9 mouse cellular contexts compared by ENCODE assay signal in the genomic region with DNA sequence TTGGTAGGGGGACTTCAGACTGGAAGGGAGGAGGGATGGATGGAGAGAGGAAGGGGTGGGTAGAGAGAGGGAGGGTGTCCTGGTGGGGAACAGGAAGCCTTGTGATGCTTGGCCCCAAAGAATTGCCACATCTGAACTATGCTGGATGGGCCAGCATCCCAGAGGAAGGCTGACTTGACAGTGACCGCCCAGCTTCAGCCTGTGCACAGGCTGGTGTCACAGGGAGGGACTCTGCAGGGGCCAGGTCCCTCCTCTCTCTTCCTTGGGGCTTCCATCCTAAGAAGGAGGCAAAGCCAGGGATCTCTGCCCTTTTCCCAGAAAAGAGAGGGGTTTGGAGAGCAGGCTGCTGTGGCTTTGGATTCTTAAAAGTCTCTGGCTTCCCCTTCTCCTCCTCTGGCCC. TPM values are rescaled to one million over a fixed set of nuclear protein-coding genes. Genes with fewer than 3 reads are reported as not detected.
DNase-seq lines count a peak whose midpoint lies in the region; ATAC-seq and TF ChIP-seq lines count a peak whose summit lies in the region.
"Had no signal": no experiment of that assay in that cellular context is flagged by ENCODE, and none has a peak within 500 bp of the region (broad histone marks: within the 10 kb centered on the region; RNA-seq: fewer than 3 reads in every experiment).

No protein-coding gene starts in this region.

- H3K4me1 ChIP-seq in forebrain, embryonic 13.5 days = peaks cover 16% of the 10 kb centered on the region; the same call in 1 of the 2 replicates
- peaks cover 3% of the 10 kb centered on the region; the same call in 1 of the 2 replicates for H3K4me1 ChIP-seq in forebrain, embryonic 14.5 days (ENCODE audit: control insufficient read depth, insufficient read depth, low read length)
- H3K4me1 ChIP-seq in neural tube, embryonic 11.5 days (ENCODE audit: control insufficient read depth, insufficient read depth, low read length) = 0 out of 2 replicates have a peak, but pooled peaks cover 6% of the 10 kb centered on the region
- peaks cover 15% of the 10 kb centered on the region; the same call in 1 of the 2 replicates for H3K4me1 ChIP-seq in neural tube, embryonic 15.5 days
- H3K4me1 ChIP-seq in hindbrain, postnatal 0 days (ENCODE audit: insufficient read depth, low read length) = peaks cover 5% of the 10 kb centered on the region; the same call in 1 of the 2 replicates
- H3K4me1 ChIP-seq in small intestine, adult 2 months (ENCODE audit: control insufficient read depth, insufficient read depth, insufficient read length, low read length) = peaks cover 13% of the 10 kb centered on the region; the same call in 1 of the 2 replicates

- 0 out of 2 replicates have a peak overlapping the region, but pooled peaks have one; percentile 30 for H3K9ac ChIP-seq in forebrain, embryonic 13.5 days
- no peak overlapping the region for H3K9ac ChIP-seq in forebrain, embryonic 14.5 days (ENCODE audit: low read length)
- 0 out of 2 replicates have a peak overlapping the region, but pooled peaks have one; percentile 18 for H3K9ac ChIP-seq in neural tube, embryonic 11.5 days (ENCODE audit: low read length)
- no peak overlapping the region for H3K9ac ChIP-seq in neural tube, embryonic 15.5 days (replicated peaks)
- no peak overlapping the region for H3K9ac ChIP-seq in hindbrain, postnatal 0 days (replicated peaks; ENCODE audit: low read length)

- H3K4me2 ChIP-seq in forebrain, embryonic 13.5 days = no peak overlapping the region
- H3K4me2 ChIP-seq in forebrain, embryonic 14.5 days (ENCODE audit: low read length) = no peak overlapping the region
- 0 out of 2 replicates have a peak overlapping the region, but pooled peaks have one; percentile 6 for H3K4me2 ChIP-seq in neural tube, embryonic 11.5 days (ENCODE audit: low read depth)
- no peak overlapping the region for H3K4me2 ChIP-seq in neural tube, embryonic 15.5 days
- H3K4me2 ChIP-seq in hindbrain, postnatal 0 days (ENCODE audit: low read depth, low read length) = no peak overlapping the region

- 0 out of 2 replicates have a peak, but pooled peaks cover 5% of the 10 kb centered on the region for H3K27me3 ChIP-seq in forebrain, embryonic 13.5 days
- no peaks in the 10 kb centered on the region for H3K27me3 ChIP-seq in forebrain, embryonic 14.5 days (replicated peaks; ENCODE audit: control insufficient read depth, insufficient read depth, low read length)
- H3K27me3 ChIP-seq in neural tube, embryonic 11.5 days (ENCODE audit: control insufficient read depth, insufficient read depth, low read length) = no peaks in the 10 kb centered on the region
- H3K27me3 ChIP-seq in neural tube, embryonic 15.5 days (replicated peaks) = no peaks in the 10 kb centered on the region
- no peaks in the 10 kb centered on the region for H3K27me3 ChIP-seq in hindbrain, postnatal 0 days (ENCODE audit: insufficient read depth, low read length)
- no peaks in the 10 kb centered on the region for H3K27me3 ChIP-seq in small intestine, adult 2 months (ENCODE audit: control insufficient read depth, insufficient read depth, low read length)

- TF ChIP-seq CTCF in hindbrain, postnatal 0 days (IDR thresholded peaks at IDR 0.05; ENCODE audit: low read depth) = no peak
- no peak for TF ChIP-seq CTCF in small intestine, adult 2 months (IDR thresholded peaks at IDR 0.05; ENCODE audit: extremely low read depth, insufficient read length, insufficient replicate concordance, low read depth, low read length)

- 75% methylated on average over 1 of the region's 1 CpGs for WGBS in forebrain, embryonic 13.5 days
- 90% methylated on average over 1 of the region's 1 CpGs for WGBS in forebrain, embryonic 14.5 days
- WGBS in neural tube, embryonic 11.5 days = 70% methylated on average over 1 of the region's 1 CpGs
- WGBS in neural tube, embryonic 15.5 days = 94% methylated on average over 1 of the region's 1 CpGs
- 57% methylated on average over 1 of the region's 1 CpGs for WGBS in hindbrain, postnatal 0 days
- WGBS in small intestine, adult 2 months = 72% methylated on average over 1 of the region's 1 CpGs

- DNase-seq in forebrain, embryonic 14.5 days (ENCODE audit: low spot score) = no peak
- DNase-seq in neural tube, embryonic 11.5 days (ENCODE audit: low spot score) = no peak
- no peak for DNase-seq in hindbrain, postnatal 0 days (ENCODE audit: low spot score)
- DNase-seq in layer of hippocampus, postnatal 36 days = no peak
- DNase-seq: B cell, adult 2 months had no signal

- no peak for ATAC-seq in forebrain, embryonic 13.5 days
- no peak for ATAC-seq in forebrain, embryonic 14.5 days
- no peak for ATAC-seq in neural tube, embryonic 11.5 days (ENCODE audit: insufficient read depth, low FRiP score, low TSS enrichment)
- ATAC-seq in neural tube, embryonic 15.5 days (ENCODE audit: low FRiP score) = no peak
- ATAC-seq in hindbrain, postnatal 0 days = 0 out of 2 replicates have a peak, but pooled peaks have one; percentile 21
- no peak for ATAC-seq in activated CD4-positive, CD25-positive, alpha-beta regulatory T cell, adult 4 months

- TF ChIP-seq POLR2A in small intestine, adult 2 months (IDR thresholded peaks at IDR 0.05; ENCODE audit: low read depth, low read length) = no peak

- H3K36me3 ChIP-seq in forebrain, embryonic 13.5 days (ENCODE audit: poor library complexity, severe bottlenecking) = no peaks in the 10 kb centered on the region
- H3K36me3 ChIP-seq in forebrain, embryonic 14.5 days (ENCODE audit: control insufficient read depth, insufficient read depth, low read length) = no peaks in the 10 kb centered on the region
- no peaks in the 10 kb centered on the region for H3K36me3 ChIP-seq in neural tube, embryonic 11.5 days (ENCODE audit: control insufficient read depth, insufficient read depth, low read length)
- H3K36me3 ChIP-seq in neural tube, embryonic 15.5 days = no peaks in the 10 kb centered on the region
- no peaks in the 10 kb centered on the region for H3K36me3 ChIP-seq in hindbrain, postnatal 0 days (ENCODE audit: insufficient read depth, low read length)
- H3K36me3 ChIP-seq in small intestine, adult 2 months (ENCODE audit: control insufficient read depth, insufficient read depth, low read length) = no peaks in the 10 kb centered on the region

- H3K27ac ChIP-seq in forebrain, embryonic 13.5 days = no peak overlapping the region
- H3K27ac ChIP-seq in forebrain, embryonic 14.5 days (ENCODE audit: low read depth, low read length) = no peak overlapping the region
- H3K27ac ChIP-seq in neural tube, embryonic 11.5 days (ENCODE audit: low read depth, low read length) = no peak overlapping the region
- no peak overlapping the region for H3K27ac ChIP-seq in neural tube, embryonic 15.5 days (replicated peaks)
- H3K27ac ChIP-seq in hindbrain, postnatal 0 days = 0 out of 2 replicates have a peak overlapping the region, but pooled peaks have one; percentile 34
- H3K27ac ChIP-seq in small intestine, adult 2 months (ENCODE audit: insufficient read depth, low read depth, low read length) = 0 out of 2 replicates have a peak overlapping the region, but pooled peaks have one; percentile 32

- no peaks in the 10 kb centered on the region for H3K9me3 ChIP-seq in forebrain, embryonic 13.5 days (replicated peaks)
- no peaks in the 10 kb centered on the region for H3K9me3 ChIP-seq in forebrain, embryonic 14.5 days (replicated peaks; ENCODE audit: control insufficient read depth, low read length)
- H3K9me3 ChIP-seq in neural tube, embryonic 11.5 days (ENCODE audit: control insufficient read depth, low read length) = no peaks in the 10 kb centered on the region
- no peaks in the 10 kb centered on the region for H3K9me3 ChIP-seq in neural tube, embryonic 15.5 days (replicated peaks)
- no peaks in the 10 kb centered on the region for H3K9me3 ChIP-seq in hindbrain, postnatal 0 days (ENCODE audit: low read length)

- H3K4me3 ChIP-seq in forebrain, embryonic 13.5 days = no peak overlapping the region
- H3K4me3 ChIP-seq in forebrain, embryonic 14.5 days (ENCODE audit: low read depth, low read length) = no peak overlapping the region
- no peak overlapping the region for H3K4me3 ChIP-seq in neural tube, embryonic 11.5 days (ENCODE audit: low read depth, low read length)
- H3K4me3 ChIP-seq in neural tube, embryonic 15.5 days (replicated peaks) = no peak overlapping the region
- no peak overlapping the region for H3K4me3 ChIP-seq in hindbrain, postnatal 0 days (ENCODE audit: low read length)
- no peak overlapping the region for H3K4me3 ChIP-seq in small intestine, adult 2 months (ENCODE audit: low read depth, low read length)

RNA-seq across cellular contexts. Expression of a gene that starts 7.0 kb away (rescaled TPM):
- 36.0 and 38.8 TPM in 2 replicates for polyA plus RNA-seq in forebrain, embryonic 13.5 days (2015; fragmentation: Nextera tagmentation; extraction: Ambion mirVana)
- polyA plus RNA-seq in forebrain, embryonic 14.5 days (2014; fragmentation: Nextera tagmentation; extraction: Ambion mirVana) = 62.9 and 71.7 TPM in 2 replicates
- polyA plus RNA-seq in neural tube, embryonic 11.5 days (2014; fragmentation: Nextera tagmentation; extraction: Ambion mirVana) = 46.4 and 51.5 TPM in 2 replicates
- 84.6 and 86.6 TPM in 2 replicates for polyA plus RNA-seq in neural tube, embryonic 15.5 days (2015; fragmentation: Nextera tagmentation; extraction: Ambion mirVana)
- total RNA-seq in hindbrain, postnatal 0 days (2014; rRNA removed) = 164 and 170 TPM in 2 replicates
- polyA plus RNA-seq in hindbrain, postnatal 0 days (2015; fragmentation: Nextera tagmentation; extraction: Ambion mirVana) = 102 and 118 TPM in 2 replicates
- polyA plus RNA-seq in small intestine, adult 2 months (2012; rRNA removed) = 22.6 and 27.7 TPM in 2 replicates
- 10 to 100 TPM; 10.2 to 11.2 TPM for polyA plus RNA-seq in activated CD4-positive, CD25-positive, alpha-beta regulatory T cell, adult 4 months (2017; shearing (Covaris generic))
- total RNA-seq in layer of hippocampus, postnatal 36 days (2021) = 100 to 1,000 TPM; 187 to 191 TPM

RNA-seq across cellular contexts. Expression of a gene that starts 20.2 kb away (rescaled TPM):
- polyA plus RNA-seq in forebrain, embryonic 13.5 days (2015; fragmentation: Nextera tagmentation; extraction: Ambion mirVana) = 0.13 and 0.31 TPM in 2 replicates
- polyA plus RNA-seq in forebrain, embryonic 14.5 days (2014; fragmentation: Nextera tagmentation; extraction: Ambion mirVana) = 0.11 TPM in 2 replicates
- 0.28 and 0.39 TPM in 2 replicates for polyA plus RNA-seq in neural tube, embryonic 11.5 days (2014; fragmentation: Nextera tagmentation; extraction: Ambion mirVana)
- 0.18 and 0.37 TPM in 2 replicates for polyA plus RNA-seq in neural tube, embryonic 15.5 days (2015; fragmentation: Nextera tagmentation; extraction: Ambion mirVana)
- 0.31 and 1.2 TPM in 2 replicates for total RNA-seq in hindbrain, postnatal 0 days (2014; rRNA removed)
- polyA plus RNA-seq in hindbrain, postnatal 0 days (2015; fragmentation: Nextera tagmentation; extraction: Ambion mirVana) = 0.20 and 0.47 TPM in 2 replicates
- polyA plus RNA-seq in small intestine, adult 2 months (2012; rRNA removed) = 0.04 TPM in 1 of 2 replicates, not detected in the other
- under 1 TPM; 0.24 to 0.45 TPM for polyA plus RNA-seq in activated CD4-positive, CD25-positive, alpha-beta regulatory T cell, adult 4 months (2017; shearing (Covaris generic))
- 1 to 10 TPM; 1.2 to 1.4 TPM for total RNA-seq in layer of hippocampus, postnatal 36 days (2021)

RNA-seq across cellular contexts. Expression of a gene that starts 39.4 kb away (rescaled TPM):
- polyA plus RNA-seq in forebrain, embryonic 13.5 days (2015; fragmentation: Nextera tagmentation; extraction: Ambion mirVana) = 1.1 and 1.3 TPM in 2 replicates
- 3.0 TPM in 2 replicates for polyA plus RNA-seq in forebrain, embryonic 14.5 days (2014; fragmentation: Nextera tagmentation; extraction: Ambion mirVana)
- 1.7 and 1.9 TPM in 2 replicates for polyA plus RNA-seq in neural tube, embryonic 11.5 days (2014; fragmentation: Nextera tagmentation; extraction: Ambion mirVana)
- polyA plus RNA-seq in neural tube, embryonic 15.5 days (2015; fragmentation: Nextera tagmentation; extraction: Ambion mirVana) = 3.6 and 20.7 TPM in 2 replicates
- 25.5 and 30.6 TPM in 2 replicates for total RNA-seq in hindbrain, postnatal 0 days (2014; rRNA removed)
- polyA plus RNA-seq in hindbrain, postnatal 0 days (2015; fragmentation: Nextera tagmentation; extraction: Ambion mirVana) = 15.4 and 18.5 TPM in 2 replicates
- polyA plus RNA-seq in small intestine, adult 2 months (2012; rRNA removed) = 372 and 739 TPM in 2 replicates
- 100 to 1,000 TPM in 1 of 2 experiments, 10 to 100 TPM in 1; 98.4 to 147 TPM for polyA plus RNA-seq in activated CD4-positive, CD25-positive, alpha-beta regulatory T cell, adult 4 months (2017; shearing (Covaris generic))
- total RNA-seq in layer of hippocampus, postnatal 36 days (2021) = 10 to 100 TPM; 17.1 to 17.3 TPM

RNA-seq across cellular contexts. Expression of a gene that starts 56.4 kb away (rescaled TPM):
- polyA plus RNA-seq in forebrain, embryonic 13.5 days (2015; fragmentation: Nextera tagmentation; extraction: Ambion mirVana) = 20.2 and 20.3 TPM in 2 replicates
- polyA plus RNA-seq in forebrain, embryonic 14.5 days (2014; fragmentation: Nextera tagmentation; extraction: Ambion mirVana) = 21.4 and 22.8 TPM in 2 replicates
- polyA plus RNA-seq in neural tube, embryonic 11.5 days (2014; fragmentation: Nextera tagmentation; extraction: Ambion mirVana) = 27.7 and 29.4 TPM in 2 replicates
- 28.9 and 29.4 TPM in 2 replicates for polyA plus RNA-seq in neural tube, embryonic 15.5 days (2015; fragmentation: Nextera tagmentation; extraction: Ambion mirVana)
- 47.9 and 51.7 TPM in 2 replicates for total RNA-seq in hindbrain, postnatal 0 days (2014; rRNA removed)
- 24.7 and 25.8 TPM in 2 replicates for polyA plus RNA-seq in hindbrain, postnatal 0 days (2015; fragmentation: Nextera tagmentation; extraction: Ambion mirVana)
- 73.6 and 158 TPM in 2 replicates for polyA plus RNA-seq in small intestine, adult 2 months (2012; rRNA removed)
- 10 to 100 TPM; 21.3 to 23.3 TPM for polyA plus RNA-seq in activated CD4-positive, CD25-positive, alpha-beta regulatory T cell, adult 4 months (2017; shearing (Covaris generic))
- total RNA-seq in layer of hippocampus, postnatal 36 days (2021) = 10 to 100 TPM; 39.9 TPM

Comparison
In these comparisons a context has a peak if more than half of its experiments do, and no peak if none do; other contexts are left out.
1. H3K9ac ChIP-seq: peak in forebrain, embryonic 13.5 days (single experiment) and neural tube, embryonic 11.5 days (single experiment); none in forebrain, embryonic 14.5 days (single experiment), neural tube, embryonic 15.5 days (single experiment) and hindbrain, postnatal 0 days (single experiment).
2. H3K27ac ChIP-seq: peak in hindbrain, postnatal 0 days (single experiment) and small intestine, adult 2 months (single experiment); none in forebrain, embryonic 13.5 days (single experiment), forebrain, embryonic 14.5 days (single experiment), neural tube, embryonic 11.5 days (single experiment) and neural tube, embryonic 15.5 days (single experiment).